ENCODE assay signal across 25 mouse cellular contexts in genomic region chr1:183046081-183046480, GRCm38 (mm10).
"Had no signal": no experiment of that assay in that cellular context is flagged by ENCODE, and none has a peak within 500 bp of the region (broad histone marks: within the 10 kb centered on the region; RNA-seq: fewer than 3 reads in every experiment).

No protein-coding gene starts in this region.

- H3K9ac ChIP-seq: heart, embryonic 13.5 days; heart, embryonic 15.5 days; hindbrain, embryonic 12.5 days; hindbrain, embryonic 14.5 days; intestine, embryonic 15.5 days; limb, embryonic 12.5 days; liver, embryonic 13.5 days had no signal

- H3K27ac ChIP-seq: gastrocnemius, adult 2 months; heart, adult 2 months; heart, embryonic 13.5 days; heart, embryonic 15.5 days; hindbrain, embryonic 10.5 days; hindbrain, embryonic 12.5 days; hindbrain, embryonic 14.5 days; intestine, embryonic 15.5 days; layer of hippocampus, adult 2 months; left cerebral cortex, adult 2 months; limb, embryonic 12.5 days; liver, embryonic 13.5 days had no signal

- H3K36me3 ChIP-seq: heart, embryonic 13.5 days; heart, embryonic 15.5 days; hindbrain, embryonic 10.5 days; hindbrain, embryonic 12.5 days; intestine, embryonic 15.5 days; limb, embryonic 10.5 days; limb, embryonic 12.5 days; liver, embryonic 13.5 days had no signal

- DNase-seq: gastrocnemius, adult 2 months; gastrocnemius, postnatal 10 days; gastrocnemius, postnatal 25 days; heart, adult 2 months; heart, postnatal 4 days; kidney, adult 18-20 months; kidney, adult 8-10 months; kidney, postnatal 10 days; kidney, postnatal 4 days; liver; liver, embryonic 13.5 days had no signal

- H3K4me2 ChIP-seq: heart, embryonic 11.5 days; heart, embryonic 13.5 days; heart, embryonic 15.5 days; hindbrain, embryonic 12.5 days; hindbrain, embryonic 14.5 days; intestine, embryonic 15.5 days; limb, embryonic 12.5 days; liver, embryonic 11.5 days; liver, embryonic 13.5 days had no signal

- H3K4me1 ChIP-seq: liver, embryonic 13.5 days had no signal

- H3K9me3 ChIP-seq: heart, embryonic 13.5 days; heart, embryonic 15.5 days; hindbrain, embryonic 10.5 days; hindbrain, embryonic 12.5 days; intestine, embryonic 15.5 days; limb, embryonic 10.5 days; liver, embryonic 13.5 days had no signal

- H3K27me3 ChIP-seq: heart, embryonic 13.5 days; heart, embryonic 15.5 days; intestine, embryonic 15.5 days; limb, embryonic 12.5 days; liver, embryonic 13.5 days had no signal

- ATAC-seq: inflammation-experienced regulatory T-cells, adult 6 months; intestine, embryonic 15.5 days; intestine, postnatal 0 days had no signal

- H3K4me3 ChIP-seq: gastrocnemius, adult 2 months; heart, adult 2 months; heart, embryonic 13.5 days; heart, embryonic 15.5 days; hindbrain, embryonic 10.5 days; hindbrain, embryonic 12.5 days; intestine, embryonic 15.5 days; layer of hippocampus, adult 2 months; left cerebral cortex, adult 2 months; limb, embryonic 10.5 days; limb, embryonic 12.5 days; liver, embryonic 13.5 days had no signal
